Mouse (Mus musculus) small intestine, adult 2 months (tissue): ENCODE data around the gene Tuba3a.

Source experiments
- CTCF ChIP-seq: fragments of 200-500 bp; IDR thresholded peaks from 2 replicates; pipeline ENCODE4 v1.5.1; 2012; ENCODE audit warnings: low read depth, mild to moderate bottlenecking, control low read depth, inconsistent platforms, low read length, moderate library complexity, mixed read lengths; ENCODE audit not compliant: insufficient replicate concordance, insufficient read length; ENCODE audit errors: extremely low read depth
- POLR2A ChIP-seq: fragments of 200-500 bp; IDR thresholded peaks from 2 replicates; pipeline ENCODE4 v1.6.1; 2012; ENCODE audit warnings: low read depth, mild to moderate bottlenecking, control low read depth, inconsistent platforms, low read length, moderate library complexity

- TF ChIP-seq CTCF, result no peak
- TF ChIP-seq POLR2A, result no peak
Measured at GRCm38 (mm10) chr6:125279729-125280128, 6.1 kb downstream of the Tuba3a start.
